Mouse (Mus musculus) ES-CJ7 (cell line): ENCODE measurements around the gene Josd2.

Source experiments
- DNase-seq: peaks from one replicate; pipeline ENCODE4 v3.0.0; 2011; ENCODE audit warnings: low read depth, low spot score

Gene Josd2

GRCm38 (mm10) chr7:44467811-44468411, at the start of gene Josd2:
Gene Josd2, plus strand, starts transcription at chr7:44467980.
- DNase-seq, result peak; percentile 99

GRCm38 (mm10) chr7:44427666-44428065, 40.1 kb upstream of the Josd2 start:
- DNase-seq, result no peak

- peak; percentile 47 for DNase-seq
These were observed 39.4 kb upstream of the Josd2 start for GRCm38 (mm10) chr7:44428171-44428950.

- peak; percentile 38 for DNase-seq
These were observed 38.7 kb upstream of the Josd2 start, which contains the start of gene Lrrc4b for GRCm38 (mm10) chr7:44428968-44429521. Gene Lrrc4b, plus strand, starts transcription at chr7:44429018.

DNA sequence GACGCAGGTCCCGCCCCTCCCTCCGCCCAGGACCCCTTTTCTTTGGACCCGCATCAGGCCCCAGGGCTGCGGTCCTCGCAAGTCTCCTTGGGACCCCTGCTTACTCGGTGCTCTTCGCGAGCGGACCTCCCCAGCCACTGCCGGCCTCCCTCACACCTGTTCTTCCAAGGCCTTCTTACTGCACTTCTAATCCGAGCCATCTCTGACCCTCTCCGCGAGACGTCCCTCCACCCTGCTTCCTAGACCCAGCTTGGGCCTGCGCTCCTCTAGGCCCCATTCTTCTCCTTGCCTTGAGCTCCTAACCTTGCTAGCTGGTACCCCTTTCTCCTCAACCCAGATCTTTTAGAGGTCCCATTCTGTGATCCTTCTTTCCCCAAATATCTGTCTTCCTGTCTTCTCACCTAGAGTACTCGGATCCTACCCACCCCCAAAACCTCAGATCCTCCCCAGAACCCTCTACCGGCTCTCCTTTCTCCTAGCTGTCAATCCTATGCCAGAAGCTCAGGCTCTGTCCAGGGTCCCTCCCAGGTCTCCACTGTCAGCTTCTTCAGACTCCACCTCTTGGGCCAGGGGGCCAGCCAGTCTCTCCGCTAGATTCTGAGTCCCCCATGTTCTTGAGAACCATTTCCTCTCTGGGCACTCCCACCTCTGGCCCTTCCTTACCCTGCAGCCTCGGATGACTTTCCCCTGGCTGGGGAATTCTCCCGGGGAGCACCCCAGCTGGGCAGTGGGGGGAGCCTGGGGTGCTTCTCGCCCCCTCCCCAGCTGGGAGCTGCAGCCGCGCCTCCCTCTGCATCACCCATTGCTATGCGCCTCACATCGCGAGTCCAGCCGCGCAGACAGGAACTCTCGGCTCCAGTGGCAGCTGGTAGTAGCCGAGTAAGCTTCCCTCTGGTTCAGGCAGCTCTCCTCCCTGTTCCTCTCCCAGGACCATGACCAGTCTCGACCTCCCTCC, 38.0 kb upstream of the Josd2 start:
- no peak for DNase-seq

- no peak for DNase-seq
These were observed 35.2 kb upstream of the Josd2 start for GRCm38 (mm10) chr7:44432550-44432949.

DNA sequence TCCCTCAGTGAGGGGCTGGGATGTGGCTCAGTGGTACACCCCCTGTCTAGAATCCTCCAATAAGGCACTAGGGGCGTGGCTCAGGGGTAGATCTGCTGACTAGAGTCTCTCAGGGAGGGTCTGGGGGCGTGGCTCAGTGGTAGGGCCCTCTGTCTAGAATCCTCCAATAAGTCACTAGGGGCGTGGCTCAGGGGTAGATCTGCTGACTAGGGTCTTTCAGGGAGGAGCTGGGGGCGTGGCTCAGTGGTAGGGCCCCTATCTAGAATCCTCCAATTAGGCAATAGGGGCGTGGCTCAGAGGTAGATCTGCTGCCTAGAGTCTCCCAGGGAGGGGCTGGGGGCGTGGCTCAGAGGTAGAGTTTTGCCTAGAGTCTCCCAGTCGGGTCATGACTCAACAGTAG, 34.4 kb upstream of the Josd2 start:
- DNase-seq, result peak; percentile 99

GRCm38 (mm10) chr7:44434089-44434488, 33.7 kb upstream of the Josd2 start:
- DNase-seq, result no peak

GRCm38 (mm10) chr7:44435796-44436195, 32.0 kb upstream of the Josd2 start:
- DNase-seq, result no peak

GRCm38 (mm10) chr7:44436267-44436666, 31.5 kb upstream of the Josd2 start:
- peak; percentile 36 for DNase-seq

DNA sequence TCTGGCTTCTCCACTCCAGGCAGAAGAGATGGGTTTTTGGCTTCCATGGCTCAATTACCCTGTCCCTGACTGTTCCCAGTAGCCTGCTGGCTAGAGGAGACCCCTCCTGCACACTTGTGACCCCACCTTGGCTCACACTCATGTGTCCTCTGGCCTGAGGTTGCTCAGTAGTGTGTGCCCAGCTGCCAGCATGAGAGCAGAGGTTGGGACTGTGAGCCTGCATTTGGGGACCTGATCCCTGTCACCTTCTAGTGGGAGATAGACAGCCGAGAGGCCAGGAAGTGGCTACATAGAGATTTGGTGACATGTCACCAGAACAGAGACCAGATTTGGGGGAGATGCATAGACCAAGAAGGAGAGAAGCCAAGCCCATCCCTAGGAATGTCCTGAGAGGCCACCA, 30.6 kb upstream of the Josd2 start:
- DNase-seq, result no peak

DNA sequence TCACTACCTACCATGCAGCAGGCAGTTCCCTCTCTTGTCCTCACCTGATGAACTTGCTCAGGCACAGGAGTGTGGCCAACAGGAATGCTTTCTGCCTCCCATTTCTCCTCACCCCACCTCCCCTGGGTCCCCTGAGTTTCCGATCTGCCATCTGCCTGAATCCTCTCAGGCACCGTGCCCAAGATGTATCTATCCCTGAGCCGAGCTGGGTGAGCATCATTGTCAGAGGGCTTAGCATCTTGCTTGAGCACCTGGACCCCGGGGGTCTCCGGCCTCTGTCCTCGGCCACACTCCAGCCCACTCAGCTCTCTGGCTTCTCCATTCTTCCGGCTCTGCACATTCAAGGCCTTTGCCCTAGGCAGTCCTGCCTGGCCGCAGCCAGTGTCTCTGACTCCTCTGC, 29.8 kb upstream of the Josd2 start:
- DNase-seq, result no peak

GRCm38 (mm10) chr7:44439696-44440095, 28.1 kb upstream of the Josd2 start:
- no peak for DNase-seq

DNA sequence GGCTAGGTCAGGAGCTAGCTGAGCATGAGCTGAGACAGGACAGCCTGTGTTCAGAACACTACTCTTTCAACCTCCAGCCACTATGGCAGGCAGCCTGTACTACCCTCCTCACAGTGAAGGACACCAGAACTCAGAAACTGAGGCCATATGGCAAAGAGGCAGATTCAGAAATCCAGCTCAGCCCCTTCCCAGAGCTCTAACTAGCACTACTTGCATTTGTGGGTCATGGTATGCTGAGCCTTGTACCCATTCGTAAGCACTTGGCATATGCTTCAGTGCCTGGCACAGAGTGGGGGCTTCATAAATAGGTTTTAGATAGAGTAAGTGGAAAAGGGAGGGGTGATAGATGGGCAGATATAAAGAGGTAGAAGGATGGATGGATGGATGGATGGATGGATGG, 27.3 kb upstream of the Josd2 start:
- no peak for DNase-seq

DNA sequence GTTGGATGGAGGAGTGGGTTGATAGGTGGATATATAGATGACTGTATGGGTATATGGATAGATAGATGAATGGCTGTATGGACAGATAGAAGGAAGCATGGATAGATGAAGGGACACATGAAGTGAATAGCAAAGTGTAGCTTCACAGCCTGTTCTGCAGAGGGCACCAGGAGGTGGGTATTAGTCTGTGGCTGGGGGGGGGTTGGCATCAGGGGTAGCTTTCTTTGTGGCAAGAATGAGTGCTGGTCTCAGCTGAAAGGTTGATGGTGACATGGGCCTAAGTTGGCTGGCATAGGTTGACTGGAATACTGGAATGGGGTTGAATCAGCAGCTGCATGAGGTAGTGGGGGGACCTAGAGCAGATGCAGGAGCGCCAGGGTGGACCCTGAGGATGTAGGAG, 26.6 kb upstream of the Josd2 start:
- no peak for DNase-seq

DNA sequence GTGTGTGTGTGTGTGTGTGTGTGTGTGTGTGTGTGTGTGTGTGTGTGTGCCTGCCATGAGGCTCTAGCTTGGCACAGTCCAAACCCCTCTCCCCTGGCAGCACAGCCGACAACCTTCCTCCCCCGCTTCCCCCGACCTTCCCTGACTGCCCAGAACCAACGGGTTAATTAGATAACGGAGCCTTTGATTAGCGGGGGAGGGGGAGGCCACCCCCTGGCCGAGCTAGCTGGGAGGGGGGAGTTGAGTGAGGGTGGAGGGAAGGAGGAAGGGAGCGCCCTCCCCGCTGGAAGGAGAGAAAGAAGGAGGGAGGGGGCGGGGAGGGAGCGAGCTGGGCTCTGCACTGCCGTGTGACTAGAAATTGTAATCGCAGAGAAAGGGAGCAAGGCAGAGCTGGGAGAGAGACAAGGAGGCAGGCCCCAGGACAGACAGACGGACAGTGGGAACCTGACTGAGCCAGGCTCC, 26.1 kb upstream of the Josd2 start:
- DNase-seq, result no peak

GRCm38 (mm10) chr7:44442407-44442821, 25.4 kb upstream of the Josd2 start:
- DNase-seq, result no peak

GRCm38 (mm10) chr7:44443268-44444173, 24.3 kb upstream of the Josd2 start:
- no peak for DNase-seq

- DNase-seq, result peak; percentile 46
These were observed 22.8 kb upstream of the Josd2 start for GRCm38 (mm10) chr7:44444886-44445527.

DNA sequence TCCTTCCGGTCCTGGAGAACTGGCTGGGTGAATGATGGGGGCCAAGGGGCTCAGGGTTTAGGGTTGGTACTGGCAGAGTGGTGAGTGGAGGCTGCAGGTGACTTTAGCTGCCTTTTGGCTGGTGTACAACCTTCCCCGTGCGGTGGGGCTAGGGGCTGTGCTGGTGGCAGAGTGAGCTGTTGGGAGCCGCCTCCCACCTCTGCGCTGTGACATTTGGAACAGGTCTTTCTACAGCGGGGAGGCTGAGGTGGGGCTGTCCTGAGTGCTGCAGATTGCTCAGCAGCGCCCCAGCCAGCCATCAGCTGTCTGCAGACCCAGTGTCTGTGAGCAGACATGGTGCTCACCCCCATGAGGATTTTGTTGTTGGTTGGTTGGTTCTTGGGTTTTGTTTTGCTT, 22.3 kb upstream of the Josd2 start:
- DNase-seq, result peak; percentile 37
